Mouse (Mus musculus) brain, embryonic 18.5 days (tissue): ENCODE results near the gene Gas7.
A peak's percentile ranks its signal among the peaks of the same experiment; 100 is the strongest.

Experiments
- DNase-seq: peaks from one replicate; pipeline ENCODE4 v3.0.0-alpha.2; 2012; ENCODE audit warnings: low read depth, low spot score

The Gas7 gene

DNA sequence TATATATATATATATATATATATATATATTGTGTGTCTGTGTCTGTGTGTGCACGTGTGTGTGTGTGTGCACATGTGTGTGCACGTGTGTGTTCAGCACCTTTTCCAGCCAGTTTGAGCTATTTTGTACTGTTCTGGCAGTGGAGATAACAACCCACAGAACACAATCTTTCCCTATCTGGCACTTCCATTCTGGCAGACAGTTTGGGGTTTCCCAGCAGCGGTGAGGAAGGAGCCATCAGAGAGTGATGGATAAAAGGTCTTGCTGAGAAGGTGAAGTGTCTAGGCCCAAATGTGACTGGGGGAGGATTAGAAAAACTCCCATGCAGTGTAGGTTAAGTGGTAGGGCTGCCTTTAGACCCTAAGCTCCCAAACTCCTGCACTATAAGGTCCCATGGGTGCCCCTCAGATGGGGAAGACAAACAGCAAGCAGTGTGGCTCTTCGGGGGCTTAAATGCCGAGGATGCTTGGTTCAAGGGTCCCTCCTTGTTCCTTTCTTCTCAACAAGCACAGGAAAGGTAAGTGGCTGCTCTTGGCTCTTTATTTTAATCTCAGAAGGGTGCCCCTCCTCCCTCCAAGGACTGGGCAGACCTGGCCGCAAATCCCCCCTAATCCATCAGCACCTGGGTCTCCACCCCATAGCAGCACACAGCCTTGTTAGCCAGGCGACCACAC, 239.6 kb downstream of the Gas7 start, which contains the start of gene Rcvrn:
Gene Rcvrn (plus strand): TSS at position 624 of the 674 bp plus-strand sequence.
- DNase-seq: no peak

GRCm38 (mm10) chr11:67712976-67713375, 257.7 kb downstream of the Gas7 start:
- DNase-seq: peak; percentile 3

DNA sequence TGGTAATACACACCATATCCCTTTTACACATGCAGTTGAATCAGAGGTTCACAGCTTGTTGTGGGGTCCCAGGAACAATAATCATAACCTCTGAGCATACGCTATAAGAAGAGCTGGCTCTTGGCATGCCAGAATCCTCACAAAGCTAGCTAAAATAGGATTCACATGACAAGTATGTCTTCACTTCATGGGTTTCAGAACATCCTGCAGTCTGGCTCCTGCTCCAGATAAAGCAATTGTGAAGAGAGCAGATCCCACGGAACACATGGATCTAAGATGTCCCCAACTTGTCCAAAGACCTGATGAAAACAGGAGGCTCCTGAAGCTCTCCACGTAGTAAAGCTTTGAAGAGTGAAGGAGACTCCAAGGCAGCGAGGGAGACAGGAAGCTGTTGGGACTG, 260.1 kb downstream of the Gas7 start:
- no peak for DNase-seq

- DNase-seq: no peak
Observed at GRCm38 (mm10) chr11:67721485-67721884, 266.2 kb downstream of the Gas7 start.

DNA sequence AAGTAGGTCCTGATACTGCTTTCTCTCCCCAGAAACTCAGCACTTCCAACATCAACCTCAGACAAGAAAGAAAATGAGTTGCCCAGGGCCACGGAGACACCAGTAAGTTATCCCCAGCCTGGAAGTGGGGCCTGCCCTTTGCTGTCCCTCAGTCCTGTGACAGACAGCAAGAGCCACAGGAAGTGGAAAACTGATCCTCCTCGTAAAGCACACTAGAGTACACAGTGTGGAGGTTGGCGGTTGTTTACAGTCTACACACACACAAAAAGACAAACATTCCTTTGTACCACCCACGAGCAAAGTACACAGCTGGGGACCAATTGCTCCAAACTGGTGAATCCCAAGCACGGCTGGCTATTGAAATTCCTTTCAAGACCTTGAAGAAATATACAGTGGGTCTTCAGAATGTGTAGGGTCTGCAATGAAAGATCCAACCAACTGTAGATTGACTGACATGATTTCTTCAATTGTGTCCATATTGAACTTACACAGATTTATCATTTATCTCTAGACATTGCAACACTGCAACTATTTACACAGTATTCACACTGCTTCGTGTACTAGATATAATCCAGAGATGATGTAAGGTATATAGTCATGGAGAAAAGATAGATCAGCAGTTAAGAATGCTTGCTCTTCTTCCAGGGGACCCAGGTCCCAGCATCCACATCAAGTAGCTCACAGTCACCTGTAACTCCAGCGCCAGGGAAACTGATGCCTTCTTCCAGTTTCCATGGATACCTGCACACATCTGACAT, 267.3 kb downstream of the Gas7 start:
- DNase-seq: no peak

- DNase-seq: no peak
Observed at GRCm38 (mm10) chr11:67723231-67724013, 268.2 kb downstream of the Gas7 start.

GRCm38 (mm10) chr11:67727095-67727494, 271.9 kb downstream of the Gas7 start:
- DNase-seq: no peak

- no peak for DNase-seq
Observed at GRCm38 (mm10) chr11:67728726-67729125, 273.5 kb downstream of the Gas7 start.

- DNase-seq: no peak
Observed at GRCm38 (mm10) chr11:67731056-67731455, 275.8 kb downstream of the Gas7 start.

DNA sequence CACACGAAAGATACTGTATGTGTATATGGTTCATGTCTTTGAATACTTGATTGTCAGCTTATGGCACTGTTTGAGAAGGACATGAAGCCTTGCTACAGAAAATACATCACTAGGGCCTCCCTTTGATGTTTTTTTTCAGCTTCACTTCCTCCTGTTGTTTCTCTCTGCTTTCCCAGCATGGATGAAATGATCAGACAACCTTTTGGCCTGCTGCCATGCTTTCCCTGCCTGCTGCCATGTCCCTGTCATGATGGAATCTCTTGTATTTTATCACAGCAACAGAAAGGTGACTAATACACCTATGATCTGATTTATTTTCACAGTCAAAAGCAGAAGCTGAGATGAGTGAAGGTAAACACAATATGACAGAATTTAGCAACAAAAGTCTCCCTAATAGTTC, 278.5 kb downstream of the Gas7 start:
- DNase-seq: no peak

GRCm38 (mm10) chr11:67734597-67734996, 279.4 kb downstream of the Gas7 start:
- DNase-seq: no peak

GRCm38 (mm10) chr11:67738345-67738744, 283.1 kb downstream of the Gas7 start:
- DNase-seq: no peak
